Mouse (Mus musculus) heart, adult 2 months (tissue): Measurements from ENCODE around the gene Gpr171.

Experiments
- CTCF ChIP-seq: fragments of 200-600 bp; IDR thresholded peaks from 2 replicates; pipeline ENCODE4 v1.8.1; 2022; ENCODE audit warnings: antibody characterized with exemption, mild to moderate bottlenecking, moderate library complexity
- EP300 ChIP-seq: fragments of 200-500 bp; IDR thresholded peaks from 2 replicates; pipeline ENCODE4 v1.6.1; 2011; ENCODE audit warnings: low read depth, low read length, control low read depth; ENCODE audit not compliant: insufficient read depth
- POLR2A ChIP-seq: fragments of 200-500 bp; IDR thresholded peaks from 2 replicates; pipeline ENCODE4 v1.6.1; 2011; ENCODE audit warnings: mild to moderate bottlenecking, low read depth, low read length, control low read depth; ENCODE audit not compliant: insufficient read depth

DNA sequence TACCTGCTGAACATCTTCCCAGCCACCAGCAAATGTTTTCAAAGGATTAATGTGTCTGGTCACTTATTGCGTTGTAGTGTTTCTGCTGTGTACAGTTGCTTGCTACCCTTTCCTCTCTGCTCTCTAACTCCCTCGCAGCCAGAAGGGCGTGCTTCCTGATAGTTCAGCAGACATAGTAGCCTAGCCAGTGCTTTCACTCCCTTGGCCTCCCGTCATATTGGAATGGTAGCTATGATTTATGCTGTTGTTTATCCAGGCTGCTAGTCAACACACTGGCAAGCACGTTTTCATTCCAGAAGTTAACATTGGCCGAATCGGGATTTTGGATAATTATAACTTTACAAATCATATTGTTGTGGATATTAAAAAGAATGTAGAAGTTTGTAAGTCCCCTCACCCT, 41.5 kb downstream of the Gpr171 start:
- TF ChIP-seq CTCF (no peak), POLR2A (no peak), EP300 (no peak)
